ENCODE assay signal across 21 mouse cellular contexts in the genomic region with DNA sequence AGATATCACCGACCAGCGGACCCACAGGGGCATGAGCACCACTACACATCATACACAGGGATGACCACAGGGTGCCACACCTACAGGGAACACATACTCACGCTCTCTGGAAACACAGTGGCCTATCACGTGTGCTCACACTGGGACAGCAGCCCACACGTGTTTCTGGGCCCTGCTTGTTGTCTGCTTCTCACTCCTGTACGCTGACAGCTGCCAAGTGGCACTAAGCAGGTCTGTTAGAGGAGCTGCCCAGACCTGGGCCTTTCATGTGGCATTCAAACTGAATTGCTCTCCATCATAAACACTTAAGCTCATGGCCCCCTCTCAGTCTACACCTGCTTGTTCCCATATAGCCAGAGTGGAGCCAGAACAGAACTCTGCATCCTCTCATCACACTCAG. TPM values are rescaled to one million over a fixed set of nuclear protein-coding genes. Genes with fewer than 3 reads are reported as not detected.
A peak's percentile ranks its signal among the peaks of the same experiment; 100 is the strongest.
DNase-seq lines count a peak whose midpoint lies in the region; ATAC-seq lines count a peak whose summit lies in the region.
"Had no signal": no experiment of that assay in that cellular context is flagged by ENCODE, and none has a peak within 500 bp of the region (broad histone marks: within the 10 kb centered on the region; RNA-seq: fewer than 3 reads in every experiment).

No protein-coding gene starts in this region.

- no peak for ATAC-seq in midbrain, embryonic 15.5 days (replicated peaks)
- no peak for ATAC-seq in midbrain, embryonic 11.5 days (ENCODE audit: low FRiP score)
- ATAC-seq in heart, embryonic 16.5 days (replicated peaks; ENCODE audit: extremely low read depth, insufficient read depth, low FRiP score): peak; percentile 93
- no peak for ATAC-seq in neural tube, embryonic 14.5 days (ENCODE audit: low read depth)
- ATAC-seq: forebrain, embryonic 14.5 days; inflammation-experienced regulatory T-cells, adult 6 months; liver, embryonic 12.5 days had no signal

- H3K27ac ChIP-seq in midbrain, embryonic 15.5 days: peak overlapping the region; percentile 37; the same call in 1 of the 2 replicates
- no peak overlapping the region for H3K27ac ChIP-seq in midbrain, embryonic 11.5 days (ENCODE audit: low read depth, low read length)
- 0 out of 2 replicates have a peak overlapping the region, but pooled peaks have one; percentile 13 for H3K27ac ChIP-seq in heart, embryonic 16.5 days (ENCODE audit: low read length)
- peak overlapping the region; percentile 39; the same call in 1 of the 2 replicates for H3K27ac ChIP-seq in neural tube, embryonic 14.5 days (ENCODE audit: low read depth, low read length)
- H3K27ac ChIP-seq: embryonic facial prominence, embryonic 15.5 days; liver, embryonic 12.5 days had no signal

- no peaks in the 10 kb centered on the region for H3K9me3 ChIP-seq in midbrain, embryonic 15.5 days
- H3K9me3 ChIP-seq in midbrain, embryonic 11.5 days (ENCODE audit: control insufficient read depth, low read length): no peaks in the 10 kb centered on the region
- no peaks in the 10 kb centered on the region for H3K9me3 ChIP-seq in heart, embryonic 16.5 days (replicated peaks; ENCODE audit: control insufficient read depth, low read length)
- no peaks in the 10 kb centered on the region for H3K9me3 ChIP-seq in neural tube, embryonic 14.5 days (ENCODE audit: control insufficient read depth, low read length)
- H3K9me3 ChIP-seq: embryonic facial prominence, embryonic 15.5 days; G1E; liver, embryonic 12.5 days had no signal

- DNase-seq in heart, adult 11 months: peak; percentile 97
- no peak for DNase-seq in heart, postnatal 25 days (ENCODE audit: low spot score)
- DNase-seq in midbrain, embryonic 11.5 days (ENCODE audit: low spot score, missing footprints): no peak
- DNase-seq in layer of hippocampus, postnatal 36 days: no peak
- no peak for DNase-seq in adrenal gland, postnatal 25 days
- DNase-seq: cerebellum, adult 11 months; right cerebral cortex, postnatal 14 days; thymus, adult 18-20 months had no signal

- H3K9ac ChIP-seq in midbrain, embryonic 15.5 days: no peak overlapping the region
- H3K9ac ChIP-seq in midbrain, embryonic 11.5 days (ENCODE audit: low read length): no peak overlapping the region
- no peak overlapping the region for H3K9ac ChIP-seq in heart, embryonic 16.5 days (ENCODE audit: low read length)
- H3K9ac ChIP-seq in neural tube, embryonic 14.5 days (replicated peaks; ENCODE audit: low read depth, low read length): no peak overlapping the region
- H3K9ac ChIP-seq: embryonic facial prominence, embryonic 15.5 days; liver, embryonic 12.5 days had no signal

- H3K4me2 ChIP-seq in midbrain, embryonic 15.5 days: no peak overlapping the region
- H3K4me2 ChIP-seq in midbrain, embryonic 11.5 days: no peak overlapping the region
- no peak overlapping the region for H3K4me2 ChIP-seq in heart, embryonic 16.5 days (ENCODE audit: low read depth, low read length)
- H3K4me2 ChIP-seq in neural tube, embryonic 14.5 days (ENCODE audit: low read depth, low read length): no peak overlapping the region
- H3K4me2 ChIP-seq: embryonic facial prominence, embryonic 15.5 days; liver, embryonic 12.5 days had no signal

- no peaks in the 10 kb centered on the region for H3K27me3 ChIP-seq in midbrain, embryonic 15.5 days (replicated peaks)
- no peaks in the 10 kb centered on the region for H3K27me3 ChIP-seq in midbrain, embryonic 11.5 days (ENCODE audit: control insufficient read depth, insufficient read depth, low read length)
- peaks cover 37% of the 10 kb centered on the region for H3K27me3 ChIP-seq in heart, embryonic 16.5 days (ENCODE audit: control insufficient read depth, insufficient read depth, low read length)
- no peaks in the 10 kb centered on the region for H3K27me3 ChIP-seq in neural tube, embryonic 14.5 days (ENCODE audit: control insufficient read depth, insufficient read depth, low read length)
- H3K27me3 ChIP-seq: embryonic facial prominence, embryonic 15.5 days had no signal

- peaks cover 12% of the 10 kb centered on the region; the same call in 1 of the 2 replicates for H3K36me3 ChIP-seq in midbrain, embryonic 15.5 days (replicated peaks)
- H3K36me3 ChIP-seq in midbrain, embryonic 11.5 days (ENCODE audit: control insufficient read depth, insufficient read depth, low read length): 0 out of 2 replicates have a peak, but pooled peaks cover 3% of the 10 kb centered on the region
- peaks cover 12% of the 10 kb centered on the region; the same call in 1 of the 2 replicates for H3K36me3 ChIP-seq in heart, embryonic 16.5 days (ENCODE audit: control insufficient read depth, insufficient read depth)
- peaks cover 20% of the 10 kb centered on the region for H3K36me3 ChIP-seq in neural tube, embryonic 14.5 days (ENCODE audit: control insufficient read depth, insufficient read depth, low read length)

- peaks cover 26% of the 10 kb centered on the region for H3K4me1 ChIP-seq in midbrain, embryonic 15.5 days
- H3K4me1 ChIP-seq in midbrain, embryonic 11.5 days (ENCODE audit: control insufficient read depth, insufficient read depth, low read length): no peaks in the 10 kb centered on the region; the same call in none of the 2 replicates
- H3K4me1 ChIP-seq in heart, embryonic 16.5 days (ENCODE audit: control insufficient read depth, insufficient read depth, low read length): peaks cover 26% of the 10 kb centered on the region
- H3K4me1 ChIP-seq in neural tube, embryonic 14.5 days (ENCODE audit: control insufficient read depth, insufficient read depth, low read length): peaks cover 9% of the 10 kb centered on the region

- WGBS in midbrain, embryonic 15.5 days: 91% methylated on average over 6 of the region's 6 CpGs
- WGBS in midbrain, embryonic 11.5 days: 85% methylated on average over 6 of the region's 6 CpGs
- WGBS in heart, embryonic 16.5 days: 44% methylated on average over 6 of the region's 6 CpGs
- 83% methylated on average over 6 of the region's 6 CpGs for WGBS in neural tube, embryonic 14.5 days

- intact Hi-C loops in heart, postnatal 25 days (cut with DNase I): no loop called here

- H3K4me3 ChIP-seq in midbrain, embryonic 15.5 days: no peak overlapping the region
- H3K4me3 ChIP-seq in midbrain, embryonic 11.5 days (ENCODE audit: low read depth, low read length): no peak overlapping the region
- H3K4me3 ChIP-seq in heart, embryonic 16.5 days (ENCODE audit: low read length): no peak overlapping the region
- H3K4me3 ChIP-seq in neural tube, embryonic 14.5 days (ENCODE audit: low read depth, low read length): no peak overlapping the region
- H3K4me3 ChIP-seq: embryonic facial prominence, embryonic 15.5 days; liver, embryonic 12.5 days had no signal

RNA-seq across cellular contexts. Expression of a gene that starts 9.7 kb away (rescaled TPM):
- total RNA-seq in heart, postnatal 25 days (2021): 10 to 100 TPM; 17.9 to 20.3 TPM
- 401 and 406 TPM in 2 replicates for polyA plus RNA-seq in midbrain, embryonic 15.5 days (2015; fragmentation: Nextera tagmentation; extraction: Ambion mirVana)
- 61.3 and 72.2 TPM in 2 replicates for polyA plus RNA-seq in midbrain, embryonic 11.5 days (2014; fragmentation: Nextera tagmentation; extraction: Ambion mirVana)
- polyA plus RNA-seq in heart, embryonic 16.5 days (2015; fragmentation: Nextera tagmentation; extraction: Ambion mirVana): 40.2 and 43.9 TPM in 2 replicates
- polyA plus RNA-seq in neural tube, embryonic 14.5 days (2014; fragmentation: Nextera tagmentation; extraction: Ambion mirVana): 335 and 370 TPM in 2 replicates
- total RNA-seq in layer of hippocampus, postnatal 36 days (2021): 100 to 1,000 TPM; 251 to 253 TPM
- total RNA-seq in adrenal gland, postnatal 25 days (2021): 47.8 and 59.0 TPM in 2 replicates

RNA-seq across cellular contexts. Expression of a gene that starts 11.2 kb away (rescaled TPM):
- total RNA-seq in heart, postnatal 25 days (2021): 1 to 10 TPM in 1 of 2 experiments, under 1 TPM in 1; 0.81 to 1.1 TPM
- 0.87 and 1.2 TPM in 2 replicates for polyA plus RNA-seq in midbrain, embryonic 15.5 days (2015; fragmentation: Nextera tagmentation; extraction: Ambion mirVana)
- polyA plus RNA-seq in midbrain, embryonic 11.5 days (2014; fragmentation: Nextera tagmentation; extraction: Ambion mirVana): not detected in 2 replicates
- not detected in 2 replicates for polyA plus RNA-seq in heart, embryonic 16.5 days (2015; fragmentation: Nextera tagmentation; extraction: Ambion mirVana)
- polyA plus RNA-seq in neural tube, embryonic 14.5 days (2014; fragmentation: Nextera tagmentation; extraction: Ambion mirVana): 0.94 and 0.95 TPM in 2 replicates
- total RNA-seq in layer of hippocampus, postnatal 36 days (2021): 100 to 1,000 TPM; 188 to 199 TPM
- 0.52 and 0.67 TPM in 2 replicates for total RNA-seq in adrenal gland, postnatal 25 days (2021)
- total RNA-seq: common myeloid progenitor, adult 5-6 weeks; monocyte, adult 5-6 weeks had no signal
- polyA plus RNA-seq: C2C12; embryonic facial prominence, embryonic 15.5 days; G1E; inflammation-experienced regulatory T-cells, adult 6 months; kidney, embryonic 14.5 days; liver, embryonic 12.5 days; lung, embryonic 16.5 days had no signal

RNA-seq across cellular contexts. Expression of a gene that starts 23.8 kb away (rescaled TPM):
- total RNA-seq in heart, postnatal 25 days (2021): under 1 TPM; 0.44 to 0.50 TPM
- 0.34 and 0.50 TPM in 2 replicates for polyA plus RNA-seq in midbrain, embryonic 15.5 days (2015; fragmentation: Nextera tagmentation; extraction: Ambion mirVana)
- polyA plus RNA-seq in midbrain, embryonic 11.5 days (2014; fragmentation: Nextera tagmentation; extraction: Ambion mirVana): 1.4 and 1.6 TPM in 2 replicates
- 7.3 and 20.5 TPM in 2 replicates for polyA plus RNA-seq in heart, embryonic 16.5 days (2015; fragmentation: Nextera tagmentation; extraction: Ambion mirVana)
- 0.15 and 0.58 TPM in 2 replicates for polyA plus RNA-seq in neural tube, embryonic 14.5 days (2014; fragmentation: Nextera tagmentation; extraction: Ambion mirVana)
- total RNA-seq in layer of hippocampus, postnatal 36 days (2021): not detected
- total RNA-seq in adrenal gland, postnatal 25 days (2021): 1.4 and 1.5 TPM in 2 replicates

RNA-seq across cellular contexts. Expression of a gene that starts 51.2 kb away (rescaled TPM):
- total RNA-seq in heart, postnatal 25 days (2021): 10 to 100 TPM; 14.6 to 17.5 TPM
- polyA plus RNA-seq in midbrain, embryonic 15.5 days (2015; fragmentation: Nextera tagmentation; extraction: Ambion mirVana): 0.77 and 1.0 TPM in 2 replicates
- polyA plus RNA-seq in midbrain, embryonic 11.5 days (2014; fragmentation: Nextera tagmentation; extraction: Ambion mirVana): 0.12 and 0.15 TPM in 2 replicates
- polyA plus RNA-seq in heart, embryonic 16.5 days (2015; fragmentation: Nextera tagmentation; extraction: Ambion mirVana): 2.5 and 4.6 TPM in 2 replicates
- polyA plus RNA-seq in neural tube, embryonic 14.5 days (2014; fragmentation: Nextera tagmentation; extraction: Ambion mirVana): 1.4 TPM in 2 replicates
- total RNA-seq in layer of hippocampus, postnatal 36 days (2021): 1 to 10 TPM; 1.7 to 1.8 TPM
- 2.2 and 2.4 TPM in 2 replicates for total RNA-seq in adrenal gland, postnatal 25 days (2021)
- total RNA-seq: monocyte, adult 5-6 weeks had no signal
